Mouse (Mus musculus) embryonic facial prominence, embryonic 11.5 days (tissue): ENCODE measurements around the gene Mpv17. TPM values are rescaled to one million over a fixed set of nuclear protein-coding genes. Genes with fewer than 3 reads are reported as not detected.

Source experiments
- ATAC-seq: fragments of 200-750 bp; cut with Nextera tagmentation; replicated peaks from 2 replicates; pipeline ENCODE4 v1.8.0; 2017; ENCODE audit warnings: low read depth; ENCODE audit not compliant: insufficient number of reproducible peaks, low FRiP score, low TSS enrichment
- DNase-seq: peaks from one replicate; pipeline ENCODE4 v3.0.0-alpha.2; 2015; ENCODE audit warnings: low spot score
- H3K27ac ChIP-seq: fragments of 300-500 bp; sonication (generic); replicated peaks from 2 replicates; pipeline ENCODE4 v1.5.1; 2014; ENCODE audit warnings: mild to moderate bottlenecking, low read depth, low read length, control low read depth
- H3K27me3 ChIP-seq: fragments of 300-500 bp; sonication (generic); 2 replicates; pipeline ENCODE4 v1.6.1; 2014; ENCODE audit warnings: mild to moderate bottlenecking, low read length, moderate library complexity, mixed read lengths; ENCODE audit not compliant: control insufficient read depth, insufficient read depth
- H3K36me3 ChIP-seq: fragments of 300-500 bp; sonication (generic); replicated peaks from 2 replicates; pipeline ENCODE4 v1.6.1; 2014; ENCODE audit warnings: low read depth, mild to moderate bottlenecking, low read length, moderate library complexity, mixed read lengths; ENCODE audit not compliant: control insufficient read depth, insufficient read depth
- H3K4me1 ChIP-seq: fragments of 300-500 bp; sonication (generic); 2 replicates; pipeline ENCODE4 v1.6.1; 2014; ENCODE audit warnings: low read length, mixed read lengths; ENCODE audit not compliant: control insufficient read depth, insufficient read depth
- H3K4me2 ChIP-seq: fragments of 300-500 bp; sonication (generic); 2 replicates; pipeline ENCODE4 v1.6.1; 2014; ENCODE audit warnings: low read depth, mild to moderate bottlenecking, control low read depth, low read length, moderate library complexity
- H3K4me3 ChIP-seq: fragments of 300-500 bp; sonication (generic); 2 replicates; pipeline ENCODE4 v1.5.1; 2014; ENCODE audit warnings: low read depth, low read length, control low read depth
- H3K9ac ChIP-seq: fragments of 300-500 bp; sonication (generic); replicated peaks from 2 replicates; pipeline ENCODE4 v1.6.1; 2014; ENCODE audit warnings: mild to moderate bottlenecking, control low read depth, low read length
- H3K9me3 ChIP-seq: fragments of 300-500 bp; sonication (generic); replicated peaks from 2 replicates; pipeline ENCODE4 v1.6.1; 2016; ENCODE audit warnings: mild to moderate bottlenecking, low read length, inconsistent platforms, mixed read lengths; ENCODE audit not compliant: control insufficient read depth
- WGBS: fragments of 180-500 bp; shearing (Covaris S2); extraction: QIAGEN DNeasy Blood & Tissue Kit; methylation state at CpG from one replicate; pipeline ENCODE4 v1.1.7; 2014; 5-methylcytosine and 5-hydroxymethylcytosine counted together
- polyA plus RNA-seq: library from polyadenylated mRNA; unstranded; fragments of >200 nt; fragmentation: Nextera tagmentation; extraction: Ambion mirVana; gene quantifications from 2 replicates; pipeline ENCODE4 v1.2.1, GENCODE M21; 2014

The Mpv17 gene
- polyA plus RNA-seq, 1 experiment from 2014 or later = 50.8 TPM

GRCm38 (mm10) chr5:31110781-31111180 is 43.3 kb downstream of the Mpv17 start:
- H3K9me3 ChIP-seq = no peaks in the 10 kb centered on the region
- 40% methylated on average over 7 of the region's 7 CpGs for WGBS
- no peak overlapping the region for H3K4me3 ChIP-seq
- H3K36me3 ChIP-seq = no peaks in the 10 kb centered on the region
- no peaks in the 10 kb centered on the region for H3K27me3 ChIP-seq
- no peak overlapping the region for H3K4me2 ChIP-seq
- H3K27ac ChIP-seq = no peak overlapping the region
- ATAC-seq (no peak), DNase-seq (peak; percentile 18)
- H3K9ac ChIP-seq = no peak overlapping the region
- H3K4me1 ChIP-seq = no peaks in the 10 kb centered on the region

GRCm38 (mm10) chr5:31108000-31108490 is 46.0 kb downstream of the Mpv17 start, which contains the start of gene Slc30a3:
TSS of gene Slc30a3 (minus strand) at chr5:31108237.
- no peak within 1 kb of the TSS for H3K4me2 ChIP-seq
- H3K4me3 ChIP-seq = no peak within 1 kb of the TSS
- H3K9ac ChIP-seq = no peak within 1 kb of the TSS
- H3K9me3 ChIP-seq = no peaks in the 10 kb centered on the region
- H3K4me1 ChIP-seq = no peaks in the 10 kb centered on the region
- H3K27ac ChIP-seq = no peak within 1 kb of the TSS
- no peaks in the 10 kb centered on the region for H3K27me3 ChIP-seq
- no peak for DNase-seq
- H3K36me3 ChIP-seq = no peaks in the 10 kb centered on the region
- WGBS = 89% methylated on average over 18 of the region's 18 CpGs
- no peak for ATAC-seq

- Histone ChIP-seq H3K4me3 (no peak within 1 kb of the TSS), H3K9ac (no peak within 1 kb of the TSS), H3K27me3 (no peaks in the 10 kb centered on the region), H3K9me3 (no peaks in the 10 kb centered on the region), H3K27ac (no peak within 1 kb of the TSS), H3K4me2 (no peak within 1 kb of the TSS), H3K4me1 (no peaks in the 10 kb centered on the region), H3K36me3 (no peaks in the 10 kb centered on the region)
- ATAC-seq (no peak), DNase-seq (no peak)
- 82% methylated on average over 9 of the region's 9 CpGs for WGBS
Measured at GRCm38 (mm10) chr5:31105814-31106335, 48.2 kb downstream of the Mpv17 start, which contains the start of gene Dnajc5g. TSS of gene Dnajc5g (plus strand) at chr5:31106285.

GRCm38 (mm10) chr5:31095711-31096480 is 58.2 kb downstream of the Mpv17 start:
- 23% methylated on average over 11 of the region's 11 CpGs for WGBS

GRCm38 (mm10) chr5:31094799-31095691 is 59.0 kb downstream of the Mpv17 start:
- no peaks in the 10 kb centered on the region for H3K9me3 ChIP-seq
- WGBS = under 1% methylated on average over 59 of the region's 59 CpGs
- DNase-seq = no peak
- H3K27ac ChIP-seq = no peak overlapping the region
- H3K36me3 ChIP-seq = no peaks in the 10 kb centered on the region
- no peak overlapping the region for H3K9ac ChIP-seq
- no peak for ATAC-seq
- peaks cover 72% of the 10 kb centered on the region for H3K27me3 ChIP-seq
- H3K4me2 ChIP-seq = peak overlapping the region; percentile 29
- H3K4me3 ChIP-seq = peak overlapping the region; percentile 12
- H3K4me1 ChIP-seq = peaks cover 4% of the 10 kb centered on the region

More at GRCm38 (mm10) chr5:31095711-31096480, 58.2 kb downstream of the Mpv17 start:
- H3K9ac ChIP-seq = no peak overlapping the region
- no peaks in the 10 kb centered on the region for H3K9me3 ChIP-seq
- H3K27me3 ChIP-seq = peaks cover 63% of the 10 kb centered on the region
- H3K4me2 ChIP-seq = no peak overlapping the region
- no peak for DNase-seq
- H3K4me1 ChIP-seq = peaks cover 4% of the 10 kb centered on the region
- H3K36me3 ChIP-seq = no peaks in the 10 kb centered on the region
- H3K4me3 ChIP-seq = no peak overlapping the region
- H3K27ac ChIP-seq = no peak overlapping the region
- no peak for ATAC-seq

GRCm38 (mm10) chr5:31094100-31094798 is 59.8 kb downstream of the Mpv17 start:
- ATAC-seq = no peak
- Histone ChIP-seq H3K4me3 (peak overlapping the region; percentile 12), H3K9me3 (no peaks in the 10 kb centered on the region)

GRCm38 (mm10) chr5:31093151-31094041 is 60.7 kb downstream of the Mpv17 start:
- peak overlapping the region; percentile 22; the same call in 1 of the 2 replicates for H3K9ac ChIP-seq
- DNase-seq (no peak), ATAC-seq (peak; percentile 49; the same call in 1 of the 2 replicates)
- peak overlapping the region; percentile 36 for H3K4me3 ChIP-seq
- no peaks in the 10 kb centered on the region for H3K36me3 ChIP-seq
- no peak overlapping the region for H3K27ac ChIP-seq
- peak overlapping the region; percentile 55 for H3K4me2 ChIP-seq
- under 1% methylated on average over 47 of the region's 54 CpGs for WGBS
- H3K4me1 ChIP-seq = peaks cover 4% of the 10 kb centered on the region
- no peaks in the 10 kb centered on the region for H3K9me3 ChIP-seq
- peaks cover 83% of the 10 kb centered on the region for H3K27me3 ChIP-seq

More at GRCm38 (mm10) chr5:31094100-31094798, 59.8 kb downstream of the Mpv17 start:
- peaks cover 80% of the 10 kb centered on the region for H3K27me3 ChIP-seq
- H3K4me1 ChIP-seq = peaks cover 4% of the 10 kb centered on the region
- WGBS = 2% methylated on average over 29 of the region's 29 CpGs
- H3K27ac ChIP-seq = no peak overlapping the region
- H3K9ac ChIP-seq = no peak overlapping the region
- no peaks in the 10 kb centered on the region for H3K36me3 ChIP-seq
- peak; percentile 62 for DNase-seq
- peak overlapping the region; percentile 13 for H3K4me2 ChIP-seq
